Mouse (Mus musculus) embryonic facial prominence, embryonic 12.5 days (tissue): ENCODE data around the gene Cilp2. TPM values are rescaled to one million over a fixed set of nuclear protein-coding genes. Genes with fewer than 3 reads are reported as not detected.
A peak's percentile ranks its signal among the peaks of the same experiment; 100 is the strongest.

Source experiments
- ATAC-seq: fragments of 200-750 bp; cut with Nextera tagmentation; 2 replicates; pipeline ENCODE4 v1.8.0; 2017; ENCODE audit not compliant: insufficient number of reproducible peaks, insufficient read depth, low FRiP score, low TSS enrichment
- H3K27ac ChIP-seq: fragments of 300-500 bp; sonication (generic); 2 replicates; pipeline ENCODE4 v1.5.1; 2016; ENCODE audit warnings: mild to moderate bottlenecking
- H3K27me3 ChIP-seq: fragments of 300-500 bp; sonication (generic); 2 replicates; pipeline ENCODE4 v1.6.1; 2016; ENCODE audit warnings: mild to moderate bottlenecking, moderate library complexity
- H3K36me3 ChIP-seq: fragments of 300-500 bp; sonication (generic); 2 replicates; pipeline ENCODE4 v1.6.1; 2016; ENCODE audit warnings: mild to moderate bottlenecking
- H3K4me1 ChIP-seq: fragments of 300-500 bp; sonication (generic); 2 replicates; pipeline ENCODE4 v1.6.1; 2016
- H3K4me2 ChIP-seq: fragments of 300-500 bp; sonication (generic); replicated peaks from 2 replicates; pipeline ENCODE4 v1.6.1; 2016; ENCODE audit warnings: mild to moderate bottlenecking, moderate library complexity
- H3K4me3 ChIP-seq: fragments of 300-500 bp; sonication (generic); 2 replicates; pipeline ENCODE4 v1.5.1; 2016; ENCODE audit warnings: mild to moderate bottlenecking
- H3K9ac ChIP-seq: fragments of 300-500 bp; sonication (generic); 2 replicates; pipeline ENCODE4 v1.6.1; 2016; ENCODE audit warnings: mild to moderate bottlenecking, moderate library complexity
- H3K9me3 ChIP-seq: fragments of 300-500 bp; sonication (generic); 2 replicates; pipeline ENCODE4 v1.6.1; 2016; ENCODE audit warnings: mild to moderate bottlenecking, moderate library complexity
- WGBS: fragments of 180-500 bp; shearing (Covaris S2); methylation state at CpG from one replicate; pipeline ENCODE4 v1.1.7; 2016; 5-methylcytosine and 5-hydroxymethylcytosine counted together
- polyA plus RNA-seq: library from polyadenylated mRNA; unstranded; fragments of >200 nt; fragmentation: Nextera tagmentation; extraction: Ambion mirVana; gene quantifications from 2 replicates; pipeline ENCODE4 v1.2.1, GENCODE M21; 2016

The Cilp2 gene
- polyA plus RNA-seq, 1 experiment from 2014 or later, result 1.2 TPM

DNA sequence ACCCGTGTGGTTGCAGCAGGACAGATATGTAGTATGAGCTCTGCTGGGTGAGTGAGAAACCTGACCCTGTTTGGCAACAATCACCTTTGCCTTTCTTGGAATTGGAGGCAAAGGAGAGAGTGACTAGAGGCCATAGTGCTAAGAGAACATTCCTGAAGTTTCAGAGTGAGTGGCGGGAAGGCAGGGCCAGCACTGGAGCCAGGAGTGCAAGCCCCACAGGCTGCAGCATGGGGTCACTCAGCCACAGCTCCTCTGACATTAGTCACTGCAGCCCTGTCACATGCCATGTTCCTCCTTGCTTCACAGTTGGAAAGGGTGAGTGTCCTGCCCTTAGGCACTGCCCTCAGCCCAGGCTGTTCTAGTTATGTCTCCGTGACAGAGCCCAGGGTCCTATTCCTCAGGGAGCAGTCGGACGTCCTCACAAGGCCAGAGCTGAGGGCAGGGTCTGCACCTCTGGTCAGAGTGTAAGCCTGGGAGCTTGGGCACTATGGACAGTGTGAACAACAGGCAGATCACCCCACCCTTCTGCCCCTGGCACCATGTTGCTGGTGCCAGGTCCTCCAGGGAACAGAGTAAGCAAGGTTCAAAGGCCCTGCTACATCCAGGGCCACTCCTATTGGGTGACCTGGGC, 19.7 kb downstream of the Cilp2 start:
- no peaks in the 10 kb centered on the region for H3K9me3 ChIP-seq
- H3K4me3 ChIP-seq, result no peak overlapping the region
- ATAC-seq, result no peak
- H3K4me1 ChIP-seq, result no peaks in the 10 kb centered on the region
- H3K4me2 ChIP-seq, result no peak overlapping the region
- H3K9ac ChIP-seq, result no peak overlapping the region
- no peaks in the 10 kb centered on the region for H3K27me3 ChIP-seq
- no peak overlapping the region for H3K27ac ChIP-seq
- 68% methylated on average over 5 of the region's 5 CpGs for WGBS
- no peaks in the 10 kb centered on the region for H3K36me3 ChIP-seq

DNA sequence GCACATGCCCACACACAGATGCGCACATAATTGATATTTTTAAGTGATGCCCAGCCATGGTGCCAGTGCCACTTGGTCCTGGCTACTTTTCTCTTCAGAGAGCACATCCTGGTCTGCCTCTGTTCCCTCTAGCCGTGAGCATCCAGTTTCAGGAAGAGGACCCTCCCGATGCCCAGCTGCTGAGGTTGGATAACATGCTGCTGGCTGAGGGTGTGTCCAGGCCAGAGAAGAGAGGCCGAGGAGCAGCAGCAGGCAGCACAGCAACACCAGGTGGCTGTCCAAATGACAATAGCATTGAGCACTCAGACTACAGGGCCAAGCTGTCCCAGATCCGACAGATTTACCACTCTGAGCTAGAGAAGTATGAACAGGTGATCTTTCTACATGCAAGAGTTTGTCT, 23.3 kb downstream of the Cilp2 start:
- Histone ChIP-seq H3K9me3 (no peaks in the 10 kb centered on the region), H3K27ac (no peak overlapping the region), H3K4me2 (no peak overlapping the region), H3K4me1 (no peaks in the 10 kb centered on the region), H3K27me3 (no peaks in the 10 kb centered on the region), H3K4me3 (no peak overlapping the region), H3K9ac (no peak overlapping the region), H3K36me3 (no peaks in the 10 kb centered on the region)
- WGBS, result 66% methylated on average over 5 of the region's 5 CpGs
- ATAC-seq, result no peak

DNA sequence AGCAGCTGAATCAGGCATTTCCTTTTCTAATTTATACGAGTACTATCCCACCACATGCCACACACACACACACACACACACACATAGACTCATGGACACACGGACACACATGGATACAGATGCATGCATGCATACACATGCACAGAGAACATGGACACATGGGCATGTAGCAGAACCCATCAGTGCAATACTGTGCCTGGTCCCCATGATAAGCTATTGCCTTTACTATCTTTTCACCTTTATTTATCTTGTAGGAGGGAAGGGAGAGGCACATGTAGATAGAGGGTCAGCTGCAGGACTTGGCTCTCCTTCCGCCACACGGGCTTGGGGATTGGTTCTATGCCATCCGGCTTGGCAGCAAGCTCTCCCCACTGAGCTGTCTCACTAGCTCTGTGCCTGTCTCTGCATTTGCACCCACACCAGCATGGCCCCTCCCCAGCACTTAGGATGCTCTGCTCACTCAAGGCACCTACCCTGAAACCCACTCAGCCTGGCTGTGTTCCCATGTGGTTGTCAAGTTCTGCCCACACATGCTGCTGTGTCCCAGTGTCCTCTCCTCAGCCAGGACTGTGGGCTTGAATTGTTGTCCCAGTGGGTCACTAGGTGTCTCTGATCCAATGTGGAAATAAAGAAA, 24.0 kb downstream of the Cilp2 start:
- Histone ChIP-seq H3K4me3 (no peak overlapping the region), H3K27ac (no peak overlapping the region), H3K27me3 (no peaks in the 10 kb centered on the region), H3K9me3 (no peaks in the 10 kb centered on the region), H3K9ac (no peak overlapping the region), H3K36me3 (no peaks in the 10 kb centered on the region), H3K4me1 (no peaks in the 10 kb centered on the region), H3K4me2 (no peak overlapping the region)
- WGBS, result 89% methylated on average over 5 of the region's 5 CpGs
- ATAC-seq, result peak; percentile 48; the same call in 1 of the 2 replicates

DNA sequence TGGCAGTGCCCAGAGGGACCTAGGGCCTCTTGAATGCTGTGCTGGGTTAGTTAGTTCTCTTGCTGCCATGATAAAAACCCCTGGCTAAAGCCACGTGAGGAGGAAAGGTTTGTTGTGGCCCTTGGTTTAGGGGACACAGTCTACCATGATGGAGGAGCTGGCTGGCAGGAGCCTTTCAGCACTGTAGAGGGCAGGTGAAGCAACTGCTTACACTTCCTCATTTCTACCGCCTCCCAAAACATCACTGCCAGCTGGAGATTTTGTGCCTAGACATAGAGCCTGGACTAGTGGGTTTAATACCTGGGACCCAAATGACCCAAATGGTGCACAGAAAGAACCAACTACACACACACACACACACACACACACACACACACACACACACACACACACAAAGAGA, 26.2 kb downstream of the Cilp2 start:
- Histone ChIP-seq H3K4me3 (no peak overlapping the region), H3K9me3 (no peaks in the 10 kb centered on the region), H3K27me3 (no peaks in the 10 kb centered on the region), H3K27ac (no peak overlapping the region), H3K36me3 (no peaks in the 10 kb centered on the region), H3K4me2 (no peak overlapping the region), H3K9ac (no peak overlapping the region), H3K4me1 (no peaks in the 10 kb centered on the region)
- WGBS, result 44% methylated on average over 2 of the region's 2 CpGs
- no peak for ATAC-seq

DNA sequence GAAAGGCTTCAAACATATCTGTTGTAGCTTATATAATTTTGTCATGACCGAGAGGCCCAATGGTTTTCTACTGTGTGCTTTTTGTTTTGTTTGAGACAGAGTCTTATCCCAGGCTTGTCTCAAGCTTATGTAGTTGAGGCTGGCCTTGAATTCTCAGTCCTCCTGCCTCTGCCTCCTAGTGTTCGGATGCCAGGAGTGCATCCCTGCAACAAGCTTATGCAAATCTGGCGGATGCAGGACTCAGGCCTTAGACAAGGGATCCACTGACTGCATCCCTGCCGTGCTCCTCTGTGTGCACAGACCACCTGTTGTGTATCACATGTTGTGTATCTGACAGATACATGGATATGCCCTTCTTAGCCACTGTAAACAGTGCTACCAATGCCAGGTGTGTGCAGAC, 26.7 kb downstream of the Cilp2 start:
- no peak overlapping the region for H3K4me2 ChIP-seq
- H3K4me3 ChIP-seq, result no peak overlapping the region
- WGBS, result 48% methylated on average over 4 of the region's 4 CpGs
- no peak overlapping the region for H3K27ac ChIP-seq
- no peaks in the 10 kb centered on the region for H3K36me3 ChIP-seq
- no peak overlapping the region for H3K9ac ChIP-seq
- H3K4me1 ChIP-seq, result no peaks in the 10 kb centered on the region
- no peaks in the 10 kb centered on the region for H3K9me3 ChIP-seq
- H3K27me3 ChIP-seq, result no peaks in the 10 kb centered on the region
- ATAC-seq, result no peak

DNA sequence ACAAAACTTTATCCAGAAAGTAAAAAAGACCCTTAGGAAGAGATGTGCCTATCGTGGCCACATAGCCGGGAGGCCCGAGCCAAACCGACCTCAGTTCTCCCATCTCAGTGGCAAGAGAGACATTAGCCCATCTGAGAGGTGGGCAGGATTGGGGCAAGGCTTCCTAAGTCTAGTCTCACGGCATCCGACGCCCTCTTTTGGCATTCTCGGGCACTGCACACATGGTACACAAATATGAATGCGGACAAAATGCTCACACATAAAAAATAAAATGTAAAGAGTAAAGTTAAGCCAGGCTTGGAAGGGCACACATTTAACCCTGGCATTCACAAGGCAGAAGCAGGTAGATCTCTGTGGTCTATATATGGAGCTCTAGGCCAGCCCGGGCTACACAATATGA, 33.6 kb downstream of the Cilp2 start:
- 93% methylated on average over 10 of the region's 10 CpGs for WGBS
- Histone ChIP-seq H3K9ac (no peak overlapping the region), H3K4me2 (no peak overlapping the region), H3K9me3 (0 out of 2 replicates have a peak, but pooled peaks cover 2% of the 10 kb centered on the region), H3K27me3 (no peaks in the 10 kb centered on the region), H3K36me3 (no peaks in the 10 kb centered on the region), H3K4me1 (no peaks in the 10 kb centered on the region), H3K27ac (no peak overlapping the region), H3K4me3 (no peak overlapping the region)
- ATAC-seq, result no peak

DNA sequence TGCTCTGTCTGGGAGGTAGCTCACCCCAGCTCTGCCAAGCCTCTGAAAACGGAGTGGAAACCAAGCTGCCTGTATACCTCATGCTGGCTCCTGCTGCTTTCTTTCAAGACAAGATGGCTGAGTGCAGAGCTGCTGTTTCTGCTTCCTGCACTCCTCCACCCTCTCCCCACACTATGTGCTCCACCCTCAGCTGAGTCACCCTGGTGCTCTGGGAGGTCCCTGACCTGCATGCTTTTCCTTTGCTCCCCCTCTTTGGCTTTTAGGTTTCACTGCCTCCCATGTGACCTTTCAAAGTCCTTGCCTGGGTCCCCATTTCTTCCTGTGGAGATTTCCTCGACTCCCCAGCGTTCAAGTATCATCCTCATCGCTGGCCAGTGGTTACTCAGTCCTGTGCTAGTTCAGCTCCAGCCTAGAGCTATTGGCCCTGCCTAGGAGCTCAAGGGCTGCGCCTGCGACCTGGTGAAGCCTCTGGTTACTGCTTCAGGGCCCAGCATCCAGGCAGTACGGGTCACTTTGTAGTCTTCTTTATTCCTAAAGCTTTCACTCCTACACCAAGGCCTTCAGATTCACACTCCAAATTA, 36.5 kb downstream of the Cilp2 start:
- 76% methylated on average over 7 of the region's 7 CpGs for WGBS
- Histone ChIP-seq H3K9ac (no peak overlapping the region), H3K27ac (no peak overlapping the region), H3K9me3 (0 out of 2 replicates have a peak, but pooled peaks cover 2% of the 10 kb centered on the region), H3K27me3 (no peaks in the 10 kb centered on the region), H3K36me3 (no peaks in the 10 kb centered on the region), H3K4me1 (no peaks in the 10 kb centered on the region), H3K4me3 (no peak overlapping the region), H3K4me2 (no peak overlapping the region)
- ATAC-seq, result no peak

DNA sequence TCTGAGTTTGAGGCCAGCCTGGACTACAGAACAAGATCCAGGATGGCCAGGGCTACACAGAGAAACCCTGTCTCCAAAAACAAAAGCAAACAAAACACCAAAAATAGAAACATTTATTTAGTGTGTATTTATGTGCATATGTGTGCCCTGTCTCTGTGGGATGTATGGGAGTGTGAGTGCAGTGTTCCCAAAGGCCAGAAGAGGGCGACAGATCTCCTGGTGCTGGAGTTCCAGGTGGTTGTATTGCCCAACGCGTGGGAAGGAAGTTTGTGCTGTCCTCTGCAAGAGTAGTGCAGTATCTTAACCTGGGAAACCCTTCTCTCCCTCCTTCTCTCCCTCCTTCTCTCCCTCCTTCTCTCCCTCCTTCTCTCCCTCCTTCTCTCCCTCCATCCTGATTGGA, 37.6 kb downstream of the Cilp2 start:
- no peak overlapping the region for H3K4me2 ChIP-seq
- WGBS, result 47% methylated on average over 3 of the region's 3 CpGs
- no peak overlapping the region for H3K4me3 ChIP-seq
- no peaks in the 10 kb centered on the region for H3K36me3 ChIP-seq
- no peak overlapping the region for H3K9ac ChIP-seq
- 0 out of 2 replicates have a peak, but pooled peaks cover 2% of the 10 kb centered on the region for H3K9me3 ChIP-seq
- no peak overlapping the region for H3K27ac ChIP-seq
- H3K4me1 ChIP-seq, result no peaks in the 10 kb centered on the region
- ATAC-seq, result no peak
- no peaks in the 10 kb centered on the region for H3K27me3 ChIP-seq

DNA sequence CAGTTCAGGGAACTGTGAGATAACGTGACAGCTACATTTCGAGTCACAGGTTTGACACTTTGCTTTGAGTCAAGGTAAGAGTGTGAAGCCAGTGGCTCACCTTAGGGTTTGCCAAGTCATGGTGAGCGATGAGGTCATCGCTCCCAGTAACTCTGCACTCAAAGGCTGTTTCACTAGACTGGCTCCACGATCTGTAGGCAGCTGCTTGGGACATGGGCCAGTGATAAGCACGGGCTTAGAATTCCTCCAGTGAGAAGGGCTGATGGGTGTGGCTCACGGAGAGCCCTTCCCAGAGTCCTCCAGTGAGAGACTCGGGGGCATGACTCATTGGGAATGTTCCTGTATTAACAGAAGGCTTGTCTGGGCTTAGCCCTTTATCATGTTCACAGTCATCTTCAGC, 38.5 kb downstream of the Cilp2 start:
- no peak overlapping the region for H3K27ac ChIP-seq
- H3K4me1 ChIP-seq, result no peaks in the 10 kb centered on the region
- no peak for ATAC-seq
- H3K9me3 ChIP-seq, result 0 out of 2 replicates have a peak, but pooled peaks cover 2% of the 10 kb centered on the region
- WGBS, result 80% methylated on average over 8 of the region's 8 CpGs
- no peak overlapping the region for H3K4me2 ChIP-seq
- H3K36me3 ChIP-seq, result no peaks in the 10 kb centered on the region
- H3K27me3 ChIP-seq, result no peaks in the 10 kb centered on the region
- H3K4me3 ChIP-seq, result no peak overlapping the region
- H3K9ac ChIP-seq, result no peak overlapping the region

DNA sequence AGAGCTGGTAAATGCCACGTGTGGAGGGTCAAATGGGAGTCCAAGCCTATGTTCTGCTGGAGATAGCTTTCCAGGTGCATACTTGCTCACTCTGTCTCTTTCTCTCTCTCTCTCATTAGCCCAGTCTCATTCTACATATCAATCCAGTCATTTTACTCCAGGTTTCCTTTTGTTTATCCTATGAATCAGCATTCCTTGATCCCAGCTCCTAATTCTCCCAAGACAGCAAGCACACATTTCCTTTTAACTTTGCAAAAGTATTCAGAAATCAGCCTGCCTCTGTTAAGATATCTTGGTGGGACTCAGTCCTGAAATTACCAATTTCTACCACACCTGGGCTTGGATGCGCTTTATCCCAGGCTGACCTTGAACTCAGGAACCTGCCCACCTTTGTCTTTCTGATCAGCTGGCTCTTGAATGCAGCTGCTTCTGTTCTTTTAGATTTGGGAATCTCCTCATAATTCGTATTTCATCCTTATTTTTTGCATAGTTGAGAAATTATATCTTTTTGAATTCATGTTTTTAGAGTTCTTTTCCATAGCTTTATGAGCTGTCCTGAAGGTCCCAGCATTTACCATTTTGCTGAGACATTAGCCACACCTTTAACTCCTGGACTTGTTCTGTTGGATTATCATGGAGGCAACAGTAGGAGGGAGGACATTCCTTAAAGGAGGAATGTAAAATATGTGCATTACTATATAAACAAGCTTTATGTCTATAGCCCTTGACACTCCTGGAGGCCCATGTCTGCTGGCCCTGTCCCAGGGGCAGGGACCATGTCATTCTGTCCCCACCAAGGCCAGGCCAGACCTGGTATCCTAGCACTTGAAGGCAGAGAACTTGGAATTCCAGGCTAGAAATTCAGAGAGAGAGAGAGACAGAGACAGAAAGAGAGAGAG, 40.1 kb downstream of the Cilp2 start:
- Histone ChIP-seq H3K4me3 (no peak overlapping the region), H3K27ac (no peak overlapping the region), H3K36me3 (no peaks in the 10 kb centered on the region), H3K4me2 (no peak overlapping the region), H3K27me3 (no peaks in the 10 kb centered on the region), H3K9me3 (0 out of 2 replicates have a peak, but pooled peaks cover 2% of the 10 kb centered on the region), H3K4me1 (no peaks in the 10 kb centered on the region), H3K9ac (no peak overlapping the region)
- no peak for ATAC-seq
- WGBS, result 67% methylated on average over 3 of the region's 3 CpGs

DNA sequence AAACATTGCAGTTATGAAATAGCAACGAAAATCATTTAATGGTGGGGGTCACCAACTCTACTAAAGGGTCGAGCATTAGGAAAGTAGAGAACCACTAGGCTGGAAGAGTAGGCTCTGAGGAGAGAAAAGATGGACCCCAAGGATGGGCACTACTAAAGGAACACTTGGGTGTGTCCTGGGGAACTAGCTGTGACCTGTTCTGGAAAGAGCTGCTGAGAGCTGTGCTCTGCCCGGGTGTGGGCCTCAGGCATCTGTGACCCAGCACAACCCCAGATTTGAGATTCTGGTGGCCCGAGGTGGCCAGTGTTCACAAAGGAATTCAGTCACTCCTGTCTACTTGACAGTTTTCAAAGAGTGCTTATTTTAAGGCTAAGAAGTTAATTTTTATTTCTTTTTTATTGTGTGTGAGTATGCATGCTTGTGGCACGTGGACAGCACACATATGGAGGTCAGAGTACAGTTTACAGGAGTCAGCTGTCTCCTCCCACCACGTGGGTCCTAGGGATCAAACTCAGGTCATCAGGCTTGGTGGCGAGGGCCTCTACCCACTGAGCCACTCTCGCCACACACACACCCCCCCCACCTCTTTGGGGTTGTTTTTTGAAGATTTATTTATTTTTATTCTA, 50.3 kb downstream of the Cilp2 start:
- no peaks in the 10 kb centered on the region for H3K27me3 ChIP-seq
- no peaks in the 10 kb centered on the region for H3K9me3 ChIP-seq
- H3K27ac ChIP-seq, result no peak overlapping the region
- no peak overlapping the region for H3K4me2 ChIP-seq
- no peak overlapping the region for H3K9ac ChIP-seq
- ATAC-seq, result no peak
- H3K4me1 ChIP-seq, result peaks cover 5% of the 10 kb centered on the region; the same call in 1 of the 2 replicates
- WGBS, result 76% methylated on average over 8 of the region's 8 CpGs
- no peaks in the 10 kb centered on the region for H3K36me3 ChIP-seq
- H3K4me3 ChIP-seq, result no peak overlapping the region
